Mouse (Mus musculus) splenic B cell, adult 2 months (primary cell): ENCODE results near the gene Olfr672.
"Not testable (repeated sequence)": the region's sequence is repeated elsewhere in the genome, so short reads cannot be mapped to it uniquely, and the experiment has no call there.

Experiments
- DNase-seq: peaks from one replicate; pipeline ENCODE4 v3.0.0-alpha.2; 2011; ENCODE audit warnings: low read depth, low spot score
- H3K27me3 ChIP-seq: 2 replicates; pipeline ENCODE4 v1.6.1; 2012; ENCODE audit warnings: mild to moderate bottlenecking, low read length, moderate library complexity, mixed read lengths; ENCODE audit not compliant: control insufficient read depth, poor library complexity, insufficient read depth, severe bottlenecking
- H3K36me3 ChIP-seq: 2 replicates; pipeline ENCODE4 v1.6.1; 2012; ENCODE audit warnings: mild to moderate bottlenecking, low read length, moderate library complexity, mixed read lengths; ENCODE audit not compliant: control insufficient read depth, poor library complexity, insufficient read depth, severe bottlenecking

Olfr672 gene

DNA sequence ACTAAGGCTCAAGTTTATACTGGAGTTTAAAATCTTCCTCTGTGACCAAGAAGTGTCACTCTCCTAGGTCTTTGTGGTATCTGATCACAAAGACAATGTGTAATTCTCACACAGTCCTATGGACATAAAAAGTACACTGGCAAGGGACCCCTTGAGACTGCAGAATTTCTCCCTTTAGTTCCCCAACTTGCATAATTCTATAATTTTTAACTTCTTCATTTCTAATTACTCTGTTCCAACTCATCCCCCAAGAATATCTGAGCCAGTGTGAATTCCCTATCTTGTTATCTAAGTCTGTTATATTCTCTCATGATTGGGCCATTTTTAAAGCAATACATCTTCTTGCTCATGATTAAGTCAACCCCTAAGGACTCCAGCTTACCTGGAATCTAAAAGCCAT is at the start of gene Olfr672:
Gene Olfr672 (minus strand): TSS at position 101 of the 400 bp plus-strand sequence.
- Histone ChIP-seq H3K36me3 (no peaks in the 10 kb centered on the region), H3K27me3 (no peaks in the 10 kb centered on the region)
- DNase-seq, result no peak

DNA sequence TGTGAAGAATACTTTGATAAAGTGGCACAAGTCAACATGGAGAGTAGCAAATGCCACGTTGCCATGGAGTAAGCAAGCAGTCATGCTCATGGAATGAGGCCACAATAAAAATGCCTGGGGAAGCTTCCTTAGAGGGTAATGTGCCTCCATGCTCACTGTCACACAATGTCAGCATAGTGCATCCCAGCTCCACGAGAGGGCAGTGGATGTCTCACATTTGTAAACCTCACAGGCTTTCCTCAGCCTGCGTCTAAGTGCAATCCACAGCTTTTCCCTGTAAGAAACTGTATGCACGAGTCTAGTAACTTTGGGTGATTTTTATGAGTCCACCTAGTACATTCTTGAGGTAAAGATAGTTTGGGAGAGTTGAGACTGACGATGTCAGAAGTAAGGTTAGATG is 32.0 kb upstream of the Olfr672 start:
- DNase-seq, H3K36me3 ChIP-seq, H3K27me3 ChIP-seq: not testable (repeated sequence)

- DNase-seq, result no peak
- Histone ChIP-seq H3K36me3 (no peaks in the 10 kb centered on the region), H3K27me3 (no peaks in the 10 kb centered on the region)
Observed at GRCm38 (mm10) chr7:105032398-105032797, 30.6 kb upstream of the Olfr672 start, which contains the start of gene Olfr676. Gene Olfr676 (plus strand): TSS chr7:105032698.

GRCm38 (mm10) chr7:105028360-105028759 is 26.5 kb upstream of the Olfr672 start, which contains the start of gene Olfr675:
Gene Olfr675 (minus strand): TSS chr7:105028460.
- DNase-seq, result no peak
- Histone ChIP-seq H3K36me3 (no peaks in the 10 kb centered on the region), H3K27me3 (no peaks in the 10 kb centered on the region)

GRCm38 (mm10) chr7:105022530-105022929 is 20.7 kb upstream of the Olfr672 start:
- H3K36me3 ChIP-seq, result no peaks in the 10 kb centered on the region
- no peaks in the 10 kb centered on the region for H3K27me3 ChIP-seq
- DNase-seq, result no peak

- Histone ChIP-seq H3K27me3 (no peaks in the 10 kb centered on the region), H3K36me3 (no peaks in the 10 kb centered on the region)
- no peak for DNase-seq
Observed at GRCm38 (mm10) chr7:104979026-104979425, 22.8 kb downstream of the Olfr672 start, which contains the start of gene Olfr671. Gene Olfr671 (minus strand): TSS chr7:104979126.

GRCm38 (mm10) chr7:104972507-104972906 is 29.3 kb downstream of the Olfr672 start:
- not testable (repeated sequence) for H3K27me3 ChIP-seq, H3K36me3 ChIP-seq, DNase-seq

DNA sequence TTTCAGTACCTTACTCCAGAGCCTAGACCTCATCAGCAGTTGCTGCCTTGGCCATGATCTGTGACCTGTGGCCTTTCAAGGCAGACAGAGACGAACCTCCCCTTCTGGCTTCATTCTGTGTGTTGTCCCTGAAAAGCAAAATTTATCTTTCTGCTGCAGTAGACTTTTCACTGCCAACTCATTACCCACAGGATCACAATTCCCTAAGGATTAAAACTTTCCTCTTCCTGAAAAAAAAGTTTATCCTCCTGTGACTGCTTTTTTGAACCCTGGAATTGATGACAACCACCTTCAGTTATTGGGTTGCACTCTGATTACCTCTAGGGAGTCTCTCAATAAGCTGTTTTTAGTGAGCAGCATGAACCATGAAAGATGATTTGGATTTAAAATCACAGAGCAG is 39.3 kb downstream of the Olfr672 start, which contains the start of gene Olfr670:
Gene Olfr670 (minus strand): TSS at position 101 of the 400 bp plus-strand sequence.
- DNase-seq, result no peak
- H3K36me3 ChIP-seq, result no peaks in the 10 kb centered on the region
- H3K27me3 ChIP-seq, result no peaks in the 10 kb centered on the region

- DNase-seq, H3K27me3 ChIP-seq, H3K36me3 ChIP-seq: not testable (repeated sequence)
Observed at GRCm38 (mm10) chr7:104950234-104950633, 51.6 kb downstream of the Olfr672 start.
